Mouse (Mus musculus) hindbrain, embryonic 11.5 days (tissue): Measurements from ENCODE around the gene Rbak. TPM values are rescaled to one million over a fixed set of nuclear protein-coding genes. Genes with fewer than 3 reads are reported as not detected.
"Not testable (repeated sequence)": the region's sequence is repeated elsewhere in the genome, so short reads cannot be mapped to it uniquely, and the experiment has no call there.

Experiments used
- ATAC-seq: fragments of 200-750 bp; cut with Nextera tagmentation; 2 replicates; pipeline ENCODE4 v1.8.0; 2017; ENCODE audit warnings: mild to moderate bottlenecking, moderate TSS enrichment, moderate library complexity; ENCODE audit not compliant: low FRiP score
- DNase-seq: peaks from one replicate; pipeline ENCODE4 v3.0.0-alpha.2; 2015; ENCODE audit warnings: low spot score
- H3K27ac ChIP-seq: fragments of 300-500 bp; sonication (generic); 2 replicates; pipeline ENCODE4 v1.5.1; 2014; ENCODE audit warnings: mild to moderate bottlenecking, low read depth, low read length
- H3K27me3 ChIP-seq: fragments of 300-500 bp; sonication (generic); 2 replicates; pipeline ENCODE4 v1.6.1; 2014; ENCODE audit warnings: mild to moderate bottlenecking, low read length, moderate library complexity, mixed read lengths; ENCODE audit not compliant: control insufficient read depth, insufficient read depth
- H3K36me3 ChIP-seq: fragments of 300-500 bp; sonication (generic); 2 replicates; pipeline ENCODE4 v1.6.1; 2014; ENCODE audit warnings: mild to moderate bottlenecking, low read length, moderate library complexity, mixed read lengths; ENCODE audit not compliant: control insufficient read depth, insufficient read depth
- H3K4me1 ChIP-seq: fragments of 300-500 bp; sonication (generic); replicated peaks from 2 replicates; pipeline ENCODE4 v1.6.1; 2014; ENCODE audit warnings: low read length, mixed read lengths; ENCODE audit not compliant: control insufficient read depth, insufficient read depth
- H3K4me2 ChIP-seq: fragments of 300-500 bp; sonication (generic); replicated peaks from 2 replicates; pipeline ENCODE4 v1.6.1; 2014; ENCODE audit warnings: mild to moderate bottlenecking, low read depth, low read length
- H3K4me3 ChIP-seq: fragments of 300-500 bp; sonication (generic); 2 replicates; pipeline ENCODE4 v1.5.1; 2014; ENCODE audit warnings: low read depth, low read length
- H3K9ac ChIP-seq: fragments of 300-500 bp; sonication (generic); 2 replicates; pipeline ENCODE4 v1.6.1; 2014; ENCODE audit warnings: low read depth, low read length
- H3K9me3 ChIP-seq: fragments of 300-500 bp; sonication (generic); 2 replicates; pipeline ENCODE4 v1.6.1; 2016; ENCODE audit warnings: low read length; ENCODE audit not compliant: control insufficient read depth
- WGBS: fragments of 180-500 bp; shearing (Covaris S2); extraction: QIAGEN DNeasy Blood & Tissue Kit; methylation state at CpG from one replicate; pipeline ENCODE4 v1.1.7; 2014; 5-methylcytosine and 5-hydroxymethylcytosine counted together
- polyA plus RNA-seq: library from polyadenylated mRNA; unstranded; fragments of >200 nt; fragmentation: Nextera tagmentation; extraction: Ambion mirVana; gene quantifications from 2 replicates; pipeline ENCODE4 v1.2.1, GENCODE M21; 2014

Rbak gene
- polyA plus RNA-seq, result 12.7 and 17.0 TPM in 2 replicates

DNA sequence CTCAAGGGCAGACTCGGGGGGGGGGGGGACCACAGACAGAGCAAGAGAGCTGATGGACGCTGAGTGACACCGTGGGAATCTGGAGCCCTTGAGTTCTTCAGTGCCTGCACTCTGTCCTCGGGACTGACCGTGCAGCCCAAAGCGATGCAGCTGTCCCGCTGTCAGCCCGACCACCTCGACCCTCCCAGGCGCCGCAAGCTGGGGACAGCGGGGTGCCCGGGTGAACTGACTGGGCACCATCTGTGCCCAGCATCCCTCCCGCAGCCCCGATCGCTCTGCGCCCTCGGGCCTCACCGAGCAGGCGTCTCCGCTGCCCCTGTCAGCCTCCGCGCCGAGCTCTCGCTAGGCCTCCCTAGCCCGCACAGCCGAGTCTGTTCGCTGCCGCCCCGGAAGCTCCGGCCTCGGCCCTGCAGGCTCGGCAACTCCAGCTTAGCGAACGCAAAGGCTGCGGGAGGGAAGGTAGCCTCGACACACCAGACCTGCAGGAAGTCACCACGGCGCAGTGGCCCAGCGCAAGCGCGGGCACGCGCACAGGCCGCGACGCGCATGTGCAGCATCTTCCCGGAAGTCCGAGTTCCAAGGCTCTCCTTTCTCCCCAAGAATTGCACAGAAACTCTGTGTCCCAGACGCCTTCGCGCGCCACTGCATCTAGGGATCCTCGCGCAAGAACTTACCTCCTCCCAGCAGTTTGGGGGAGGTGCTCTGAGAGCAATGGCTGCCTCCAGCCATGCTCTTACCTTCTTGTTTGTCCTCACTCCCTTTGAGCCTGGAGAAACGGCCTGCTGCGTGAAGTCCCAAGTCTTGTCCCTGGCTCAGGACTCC lies at the start of gene Rbak, which contains the start of gene Spdye4b:
Rbak (minus strand) TSS at position 521 of the 822 bp plus-strand sequence.
Spdye4b (plus strand) TSS at position 763 of the 822 bp plus-strand sequence.
- ATAC-seq (peak; percentile 96), DNase-seq (peak; percentile 95)
- 0% methylated on average over 53 of the region's 58 CpGs for WGBS
- peak within 1 kb of the TSS; percentile 73 for H3K9ac ChIP-seq
- peaks cover 6% of the 10 kb centered on the region; the same call in 1 of the 2 replicates for H3K36me3 ChIP-seq
- peak within 1 kb of the TSS; percentile 54 for H3K4me3 ChIP-seq
- H3K27ac ChIP-seq, result peak within 1 kb of the TSS; percentile 58
- H3K9me3 ChIP-seq, result no peaks in the 10 kb centered on the region
- peak within 1 kb of the TSS; percentile 65 for H3K4me2 ChIP-seq
- no peaks in the 10 kb centered on the region for H3K27me3 ChIP-seq
- no peaks in the 10 kb centered on the region for H3K4me1 ChIP-seq

DNA sequence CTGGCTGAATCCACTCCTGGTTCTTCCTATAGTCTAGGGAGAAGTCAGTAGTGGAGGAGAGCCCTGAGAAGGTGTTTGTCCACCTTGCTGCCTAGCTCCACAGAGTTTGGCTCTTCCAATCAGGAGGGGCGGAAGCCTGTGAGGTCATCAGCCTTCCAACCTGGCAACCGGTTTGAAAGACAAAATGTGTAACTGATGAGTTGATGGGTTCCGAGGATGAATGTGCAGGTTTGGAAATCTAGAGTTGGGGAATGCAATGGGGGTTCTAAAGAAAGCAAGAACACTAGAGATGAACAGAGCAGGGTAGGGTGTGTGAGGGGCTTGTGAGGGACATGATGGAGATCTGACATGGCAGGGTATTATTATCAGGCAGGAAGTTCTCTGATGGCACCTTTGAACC lies 46.2 kb upstream of the Rbak start, which contains the start of gene Spdye4a:
Spdye4a (minus strand) TSS at position 101 of the 400 bp plus-strand sequence.
- Histone ChIP-seq H3K27me3 (no peaks in the 10 kb centered on the region), H3K27ac (no peak within 1 kb of the TSS), H3K4me3 (no peak within 1 kb of the TSS), H3K4me1 (no peaks in the 10 kb centered on the region), H3K9ac (no peak within 1 kb of the TSS), H3K36me3 (no peaks in the 10 kb centered on the region), H3K9me3 (no peaks in the 10 kb centered on the region; the same call in 1 of the 2 replicates), H3K4me2 (no peak within 1 kb of the TSS)
- WGBS, result 87% methylated on average over 3 of the region's 3 CpGs
- DNase-seq, result no peak
- no peak for ATAC-seq

DNA sequence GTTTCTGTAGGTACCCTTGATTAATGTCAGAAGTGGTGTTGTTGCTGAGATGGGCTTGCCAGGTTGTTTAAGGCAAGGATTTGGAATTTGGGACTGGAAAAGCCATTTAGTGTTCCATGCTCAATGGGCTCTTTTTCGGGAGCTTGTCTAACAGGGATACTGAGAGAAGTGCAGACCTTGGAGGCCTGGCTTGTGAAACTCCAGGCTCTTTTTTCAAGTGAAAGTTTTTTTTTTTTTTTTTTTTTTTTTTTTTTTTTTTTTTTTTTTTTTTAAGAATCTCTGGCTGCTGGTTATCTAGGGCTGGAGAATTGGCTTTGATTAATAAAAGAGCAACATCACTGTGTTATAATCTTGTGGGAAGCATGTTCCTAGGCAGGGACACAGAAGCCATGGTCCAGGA lies 41.7 kb upstream of the Rbak start:
- no peak for DNase-seq
- no peak overlapping the region for H3K4me3 ChIP-seq
- no peak for ATAC-seq
- WGBS, result 83% methylated on average over 1 of the region's 1 CpGs
- no peaks in the 10 kb centered on the region for H3K36me3 ChIP-seq
- H3K9me3 ChIP-seq, result no peaks in the 10 kb centered on the region
- H3K27ac ChIP-seq, result no peak overlapping the region
- H3K4me2 ChIP-seq, result no peak overlapping the region
- H3K27me3 ChIP-seq, result no peaks in the 10 kb centered on the region
- no peak overlapping the region for H3K9ac ChIP-seq
- no peaks in the 10 kb centered on the region for H3K4me1 ChIP-seq

DNA sequence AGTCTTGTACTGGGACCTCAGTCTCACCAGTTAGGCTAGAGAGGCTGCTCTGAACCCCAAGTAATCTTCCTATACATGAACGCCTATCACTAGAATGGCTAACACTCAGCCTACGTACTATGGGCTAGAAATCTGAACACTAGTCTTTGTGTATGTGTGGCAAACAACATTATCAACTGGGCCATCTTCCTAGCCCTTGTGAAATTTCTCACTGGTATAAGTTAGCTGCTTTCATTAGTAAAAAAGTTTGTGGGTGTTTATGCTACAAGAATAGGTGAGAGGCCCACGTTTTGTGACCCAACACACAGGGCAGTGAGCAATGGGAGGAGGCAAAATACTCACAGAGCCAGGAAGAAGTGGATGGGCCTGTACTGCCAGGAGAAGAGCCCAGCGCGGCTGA lies 40.4 kb upstream of the Rbak start:
- Histone ChIP-seq H3K4me3 (no peak overlapping the region), H3K27ac (no peak overlapping the region), H3K9ac (no peak overlapping the region), H3K36me3 (no peaks in the 10 kb centered on the region), H3K9me3 (no peaks in the 10 kb centered on the region), H3K27me3 (no peaks in the 10 kb centered on the region), H3K4me1 (no peaks in the 10 kb centered on the region), H3K4me2 (no peak overlapping the region)
- 69% methylated on average over 3 of the region's 5 CpGs for WGBS
- DNase-seq, result no peak
- ATAC-seq, result no peak

DNA sequence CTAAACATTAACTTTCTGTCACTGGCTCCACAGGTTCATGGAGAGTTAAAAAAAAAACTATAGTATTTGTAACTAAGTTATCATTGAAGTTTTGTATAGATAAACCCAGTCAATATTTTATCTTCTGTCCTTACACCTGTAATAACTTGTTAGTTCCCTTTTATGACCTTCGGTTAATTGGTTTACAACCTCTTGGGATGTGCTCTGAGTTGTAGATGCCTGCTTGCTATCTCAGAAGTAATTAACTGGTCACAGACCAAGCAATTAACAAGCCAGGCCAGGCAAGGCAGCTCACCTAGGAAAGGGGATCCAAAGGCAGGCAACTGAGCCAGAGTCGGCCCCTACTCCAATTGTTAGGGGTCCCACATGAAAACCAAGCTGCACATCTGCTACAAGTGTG lies 33.3 kb upstream of the Rbak start:
- WGBS, result 90% methylated on average over 2 of the region's 2 CpGs
- ATAC-seq, result no peak

DNA sequence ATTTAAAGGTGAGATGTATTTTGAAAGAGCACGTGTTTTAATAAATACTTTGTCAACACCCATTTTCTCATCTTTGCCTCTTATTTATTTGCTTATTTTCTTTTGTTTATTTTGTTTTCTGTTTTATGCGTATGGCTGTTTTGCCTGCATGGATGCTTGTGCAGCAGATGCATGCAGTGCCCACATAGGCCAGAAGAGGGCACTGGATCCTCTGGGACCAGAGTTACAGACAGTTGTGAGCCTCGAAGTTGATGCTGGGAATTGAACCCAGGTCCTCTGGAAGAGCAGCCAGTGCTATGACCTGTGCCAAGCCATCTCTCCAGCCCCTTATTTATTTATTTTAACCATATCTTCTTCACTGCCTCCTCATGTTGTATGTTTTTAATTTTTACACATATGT lies 24.4 kb upstream of the Rbak start:
- whole genome bisulfite sequencing, result 71% methylated on average over 3 of the region's 3 CpGs
- Histone ChIP-seq H3K36me3 (no peaks in the 10 kb centered on the region), H3K4me3 (no peak overlapping the region), H3K9me3 (peaks cover 4% of the 10 kb centered on the region; the same call in 1 of the 2 replicates), H3K27ac (no peak overlapping the region), H3K4me1 (no peaks in the 10 kb centered on the region), H3K27me3 (no peaks in the 10 kb centered on the region), H3K4me2 (no peak overlapping the region), H3K9ac (no peak overlapping the region)
- no peak for DNase-seq
- no peak for ATAC-seq

More for the DNA sequence above, 33.3 kb upstream of the Rbak start:
- Histone ChIP-seq H3K4me2 (no peak overlapping the region), H3K9ac (no peak overlapping the region), H3K4me3 (no peak overlapping the region), H3K27me3 (no peaks in the 10 kb centered on the region), H3K9me3 (peaks cover under 1% of the 10 kb centered on the region; the same call in 1 of the 2 replicates), H3K36me3 (no peaks in the 10 kb centered on the region), H3K27ac (no peak overlapping the region), H3K4me1 (no peaks in the 10 kb centered on the region)
- DNase-seq, result no peak

DNA sequence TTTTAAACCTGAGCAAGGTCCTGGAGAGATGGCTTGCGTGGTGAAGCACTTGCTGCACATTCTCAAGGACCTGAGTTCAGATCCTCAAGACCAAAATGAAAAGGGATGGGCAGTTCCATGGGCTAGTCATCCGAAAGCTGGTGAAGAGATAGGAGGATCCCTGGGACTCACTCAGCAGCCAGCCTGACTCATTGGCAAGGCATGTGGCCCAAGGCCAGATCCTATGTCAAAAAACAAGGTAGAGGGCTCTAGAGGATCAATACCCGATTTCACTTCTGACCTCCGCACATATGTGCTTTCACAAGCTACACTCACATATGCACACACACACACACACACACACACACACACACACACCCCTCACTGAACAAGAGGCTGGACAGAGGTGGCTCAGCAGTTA lies 15.9 kb upstream of the Rbak start:
- no peaks in the 10 kb centered on the region for H3K4me1 ChIP-seq
- 85% methylated on average over 4 of the region's 4 CpGs for WGBS
- no peak overlapping the region for H3K27ac ChIP-seq
- no peaks in the 10 kb centered on the region for H3K36me3 ChIP-seq
- H3K27me3 ChIP-seq, result no peaks in the 10 kb centered on the region
- DNase-seq, result no peak
- H3K9me3 ChIP-seq, result no peaks in the 10 kb centered on the region
- H3K9ac ChIP-seq, result no peak overlapping the region
- ATAC-seq, result no peak
- no peak overlapping the region for H3K4me2 ChIP-seq
- H3K4me3 ChIP-seq, result no peak overlapping the region

DNA sequence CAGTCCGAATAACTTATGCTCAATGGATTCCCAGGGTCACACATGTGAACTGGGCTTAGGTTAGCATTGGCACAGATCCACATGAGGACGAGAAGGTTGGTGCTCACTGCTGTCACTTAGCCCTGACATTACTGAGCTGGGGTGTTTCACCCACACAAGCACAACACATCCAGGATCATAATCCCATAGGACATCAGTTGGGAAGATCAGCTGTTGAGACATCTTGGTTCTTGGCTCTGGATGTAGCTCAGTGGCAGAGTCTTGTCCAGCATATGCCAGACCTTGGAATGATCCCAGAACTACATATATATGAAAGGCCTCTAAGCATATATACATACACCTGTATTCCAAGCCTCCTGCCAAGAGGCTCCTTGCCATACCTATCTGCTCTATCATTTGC lies 14.6 kb upstream of the Rbak start:
- WGBS, result 83% methylated on average over 2 of the region's 2 CpGs
- Histone ChIP-seq H3K4me3 (no peak overlapping the region), H3K9ac (no peak overlapping the region), H3K4me1 (no peaks in the 10 kb centered on the region), H3K27ac (no peak overlapping the region), H3K27me3 (no peaks in the 10 kb centered on the region), H3K9me3 (no peaks in the 10 kb centered on the region), H3K4me2 (no peak overlapping the region), H3K36me3 (no peaks in the 10 kb centered on the region)
- ATAC-seq (no peak), DNase-seq (no peak)

DNA sequence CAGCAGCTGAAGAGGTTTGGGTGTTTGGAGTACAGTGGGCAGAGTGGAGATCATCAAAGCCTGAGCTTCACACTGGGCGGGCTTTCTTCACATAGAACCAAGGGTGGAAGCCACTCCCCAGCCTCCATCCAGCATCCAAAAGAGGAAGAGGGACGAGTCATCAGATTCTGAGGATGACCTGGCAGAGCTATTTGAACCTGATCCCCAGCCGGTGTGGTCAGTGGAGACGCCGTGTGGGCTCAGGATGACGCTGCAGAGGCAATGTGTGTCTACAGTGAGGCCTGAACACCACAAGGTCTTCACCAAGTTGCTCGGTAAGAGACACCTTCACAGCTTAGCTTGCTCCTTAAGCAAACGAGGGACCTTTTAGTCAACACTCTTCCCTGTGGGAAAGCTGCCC lies 14.2 kb upstream of the Rbak start:
- not testable (repeated sequence) for H3K9ac ChIP-seq, H3K27me3 ChIP-seq, H3K9me3 ChIP-seq, H3K4me1 ChIP-seq, H3K4me2 ChIP-seq, H3K4me3 ChIP-seq, DNase-seq, H3K27ac ChIP-seq, H3K36me3 ChIP-seq, ATAC-seq
- 76% methylated on average over 8 of the region's 8 CpGs for WGBS
